Mouse (Mus musculus): ENCODE results near the gene Me3.

- TF ChIP-seq CTCF (IDR thresholded peaks at IDR 0.05; ENCODE audit: extremely low read depth, insufficient read depth, insufficient read length, insufficient replicate concordance) = no peak
- TF ChIP-seq POLR2A (IDR thresholded peaks at IDR 0.05; ENCODE audit: low read depth, low read length) = no peak
These were observed 203.4 kb downstream of the Me3 start for GRCm38 (mm10) chr7:89835566-89835965.
